Mouse (Mus musculus): Measurements from ENCODE around the gene Dmxl2.

- TF ChIP-seq POLR2AphosphoS2 (IDR thresholded peaks at IDR 0.05; ENCODE audit: low read length) (no peak), CTCF (IDR thresholded peaks at IDR 0.05 in 2 of 3, conservative IDR thresholded peaks at IDR 0.05 in 1 of 3; ENCODE audit: control insufficient read depth in 1 of 3, insufficient read depth in 1 of 3, low read depth in 2 of 3, low read length in 3 of 3, poor library complexity in 1 of 3, severe bottlenecking in 1 of 3) (peak in 1 of 3 experiments; percentile 7; a peak in 1 of 6 replicates), SIN3A (IDR thresholded peaks at IDR 0.05; ENCODE audit: low read length) (0 out of 2 replicates have a peak, but pooled peaks have one; percentile 23), GATA1 (IDR thresholded peaks at IDR 0.05; ENCODE audit: low read depth, low read length) (peak; percentile 49; the same call in 1 of the 2 replicates)
These were observed 28.6 kb downstream of the Dmxl2 start for GRCm38 (mm10) chr9:54472784-54473183.

All from MEL (cell line).